Mouse (Mus musculus) lung, postnatal 0 days (tissue): ENCODE data around the gene Scgb1c1.

ENCODE experiments used
- CTCF ChIP-seq: IDR thresholded peaks from 2 replicates; pipeline ENCODE4 v1.5.1; 2016; ENCODE audit warnings: antibody characterized with exemption, mild to moderate bottlenecking
- EP300 ChIP-seq: IDR thresholded peaks from 2 replicates; pipeline ENCODE4 v1.6.1; 2016; ENCODE audit warnings: antibody characterized with exemption, mild to moderate bottlenecking, control low read depth

DNA sequence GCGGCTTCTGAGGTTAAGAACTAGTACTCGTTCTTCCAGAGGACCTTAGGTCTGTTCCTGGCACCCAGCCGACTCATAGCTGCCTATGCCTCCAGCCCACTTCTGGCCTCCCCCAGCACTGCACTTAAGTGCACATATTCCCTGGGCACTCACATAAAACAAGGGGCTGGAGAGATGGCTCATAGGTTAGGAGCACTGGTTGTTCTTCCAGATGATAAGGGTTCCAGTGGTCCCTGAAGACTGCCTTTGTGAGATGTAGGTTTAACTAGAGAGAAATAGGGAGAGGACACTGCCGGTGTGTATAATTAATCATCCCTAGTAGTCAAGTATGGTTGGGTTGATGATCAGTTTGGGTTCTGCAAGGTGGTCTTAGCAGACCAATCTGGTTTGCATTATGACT, 22.6 kb upstream of the Scgb1c1 start:
- TF ChIP-seq CTCF = no peak
- no peak for TF ChIP-seq EP300
